Mouse (Mus musculus) MEL (cell line): Measurements from ENCODE around the gene Asprv1. TPM values are rescaled to one million over a fixed set of nuclear protein-coding genes. Genes with fewer than 3 reads are reported as not detected.
A peak's percentile ranks its signal among the peaks of the same experiment; 100 is the strongest.

Experiments used
- DNase-seq: peaks from one replicate; pipeline ENCODE4 v3.0.0; 2011; ENCODE audit warnings: low read depth, low spot score
- H3K27ac ChIP-seq: 2 replicates; pipeline ENCODE4 v1.5.1; 2012; ENCODE audit warnings: low read depth, mild to moderate bottlenecking, control low read depth, low read length, moderate library complexity; ENCODE audit not compliant: control insufficient read depth
- H3K27me3 ChIP-seq, 2 experiments: fragments of 150-350 bp in 1 of 2; sonication (generic) in 1 of 2; 2 replicates each; pipeline ENCODE4 v1.6.1; 2012; ENCODE audit warnings: low read length in 2 of 2, mild to moderate bottlenecking in 2 of 2, improper control_type of control experiment in 1 of 2, moderate library complexity in 1 of 2; ENCODE audit not compliant: insufficient read depth in 2 of 2, control insufficient read depth in 1 of 2
- H3K36me3 ChIP-seq, 2 experiments: 2 replicates each; pipeline ENCODE4 v1.6.1; 2012 to 2014; ENCODE audit warnings: low read length in 2 of 2, improper control_type of control experiment in 1 of 2, inconsistent platforms in 1 of 2, mild to moderate bottlenecking in 1 of 2; ENCODE audit not compliant: insufficient read depth in 2 of 2, control insufficient read depth in 1 of 2
- H3K4me1 ChIP-seq, 2 experiments: fragments of 150-350 bp in 1 of 2; sonication (generic) in 1 of 2; 2 replicates each; pipeline ENCODE4 v1.6.1; 2012; ENCODE audit warnings: low read length in 2 of 2, improper control_type of control experiment in 1 of 2, mild to moderate bottlenecking in 1 of 2; ENCODE audit not compliant: insufficient read depth in 2 of 2, control insufficient read depth in 1 of 2
- H3K4me3 ChIP-seq, 2 experiments: fragments of 150-350 bp in 1 of 2; sonication (generic) in 1 of 2; 2 replicates each; pipeline ENCODE4 v1.5.1; 2012; ENCODE audit warnings: low read depth in 2 of 2, low read length in 2 of 2, mild to moderate bottlenecking in 2 of 2, moderate library complexity in 2 of 2, control low read depth in 1 of 2, improper control_type of control experiment in 1 of 2; ENCODE audit not compliant: control insufficient read depth in 1 of 2, insufficient read depth in 1 of 2
- H3K79me2 ChIP-seq: 2 replicates; pipeline ENCODE4 v1.6.1; 2012; ENCODE audit warnings: mild to moderate bottlenecking, low read length, moderate library complexity; ENCODE audit not compliant: control insufficient read depth, poor library complexity, insufficient read depth
- H3K9ac ChIP-seq: 2 replicates; pipeline ENCODE4 v1.6.1; 2012; ENCODE audit warnings: low read depth, mild to moderate bottlenecking, control low read depth, low read length, moderate library complexity; ENCODE audit not compliant: control insufficient read depth, poor library complexity, severe bottlenecking
- H3K9me3 ChIP-seq: fragments of 150-350 bp; sonication (generic); replicated peaks from 2 replicates; pipeline ENCODE4 v1.6.1; 2012; ENCODE audit warnings: mild to moderate bottlenecking, low read length, improper control_type of control experiment, moderate library complexity; ENCODE audit not compliant: insufficient read depth
- BHLHE40 ChIP-seq: IDR thresholded peaks from 2 replicates; pipeline ENCODE4 v1.6.1; 2012; ENCODE audit warnings: low read depth, mild to moderate bottlenecking, inconsistent platforms, low read length, improper control_type of control experiment, borderline replicate concordance
- CHD1 ChIP-seq: IDR thresholded peaks from 2 replicates; pipeline ENCODE4 v1.6.1; 2012; ENCODE audit warnings: low read depth, mild to moderate bottlenecking, inconsistent platforms, low read length, improper control_type of control experiment
- CTCF ChIP-seq, 3 experiments: IDR thresholded peaks in 2 of 3; conservative IDR thresholded peaks in 1 of 3; 2 replicates each; pipeline ENCODE4 v1.5.1; 2011 to 2012; ENCODE audit warnings: low read length in 3 of 3, low read depth in 2 of 3, mild to moderate bottlenecking in 2 of 3, improper control_type of control experiment in 1 of 3, inconsistent platforms in 1 of 3, mixed read lengths in 1 of 3, moderate library complexity in 1 of 3; ENCODE audit not compliant: control insufficient read depth in 1 of 3, insufficient read depth in 1 of 3, poor library complexity in 1 of 3, severe bottlenecking in 1 of 3
- E2F4 ChIP-seq: IDR thresholded peaks from 2 replicates; pipeline ENCODE4 v1.6.1; 2011; ENCODE audit warnings: low read depth, low read length, improper control_type of control experiment, borderline replicate concordance
- ELF1 ChIP-seq: IDR thresholded peaks from 2 replicates; pipeline ENCODE4 v1.6.1; 2014; ENCODE audit warnings: low read depth, mild to moderate bottlenecking, inconsistent platforms, low read length, improper control_type of control experiment, moderate library complexity
- EP300 ChIP-seq, 2 experiments: IDR thresholded peaks; 2 replicates each; pipeline ENCODE4 v1.6.1; 2011; ENCODE audit warnings: improper control_type of control experiment in 2 of 2, low read length in 2 of 2, low read depth in 1 of 2, mild to moderate bottlenecking in 1 of 2
- GATA1 ChIP-seq: IDR thresholded peaks from 2 replicates; pipeline ENCODE4 v1.6.1; 2011; ENCODE audit warnings: low read depth, low read length, improper control_type of control experiment
- JUND ChIP-seq: IDR thresholded peaks from 2 replicates; pipeline ENCODE4 v1.6.1; 2011; ENCODE audit warnings: low read depth, mild to moderate bottlenecking, improper control_type of control experiment, low read length
- KAT2A ChIP-seq: conservative IDR thresholded peaks from 2 replicates; pipeline ENCODE4 v1.6.1; 2012; ENCODE audit warnings: low read depth, low read length, improper control_type of control experiment, inconsistent platforms
- MAX ChIP-seq: IDR thresholded peaks from 2 replicates; pipeline ENCODE4 v1.6.1; 2011; ENCODE audit warnings: low read length, improper control_type of control experiment
- MEF2A ChIP-seq: IDR thresholded peaks from 2 replicates; pipeline ENCODE4 v1.6.1; 2014; ENCODE audit warnings: low read depth, mild to moderate bottlenecking, inconsistent platforms, low read length, improper control_type of control experiment; ENCODE audit not compliant: poor library complexity, insufficient replicate concordance, severe bottlenecking; ENCODE audit errors: extremely low read depth
- MXI1 ChIP-seq: IDR thresholded peaks from 2 replicates; pipeline ENCODE4 v1.6.1; 2011; ENCODE audit warnings: mild to moderate bottlenecking, low read depth, low read length, improper control_type of control experiment
- POLR2A ChIP-seq, 2 experiments: IDR thresholded peaks; 2 replicates each; pipeline ENCODE4 v1.6.1; 2011 to 2012; ENCODE audit warnings: low read length in 2 of 2, mild to moderate bottlenecking in 2 of 2, control low read depth in 1 of 2, improper control_type of control experiment in 1 of 2, low read depth in 1 of 2, moderate library complexity in 1 of 2; ENCODE audit not compliant: control insufficient read depth in 1 of 2, insufficient read depth in 1 of 2, poor library complexity in 1 of 2
- POLR2AphosphoS2 ChIP-seq: IDR thresholded peaks from 2 replicates; pipeline ENCODE4 v1.6.1; 2011; ENCODE audit warnings: low read length, improper control_type of control experiment
- POLR2AphosphoS5 ChIP-seq: IDR thresholded peaks from 2 replicates; pipeline ENCODE4 v1.6.1; 2012; ENCODE audit warnings: low read depth, borderline replicate concordance, mild to moderate bottlenecking, inconsistent platforms, low read length, moderate library complexity, mixed read lengths
- RAD21 ChIP-seq: IDR thresholded peaks from 2 replicates; pipeline ENCODE4 v1.6.1; 2011; ENCODE audit warnings: mild to moderate bottlenecking, low read depth, low read length, improper control_type of control experiment
- RCOR1 ChIP-seq: IDR thresholded peaks from 2 replicates; pipeline ENCODE4 v1.6.1; 2012; ENCODE audit warnings: low read depth, mild to moderate bottlenecking, inconsistent platforms, low read length, improper control_type of control experiment
- SMC3 ChIP-seq: IDR thresholded peaks from 2 replicates; pipeline ENCODE4 v1.6.1; 2011; ENCODE audit warnings: low read depth, low read length, improper control_type of control experiment
- TAL1 ChIP-seq: IDR thresholded peaks from 2 replicates; pipeline ENCODE4 v1.6.1; 2012; ENCODE audit warnings: mild to moderate bottlenecking, inconsistent platforms, low read length, moderate library complexity, mixed read lengths
- TBP ChIP-seq: IDR thresholded peaks from 2 replicates; pipeline ENCODE4 v1.8.0; 2011; ENCODE audit warnings: low read depth, low read length, improper control_type of control experiment
- TCF12 ChIP-seq: IDR thresholded peaks from 2 replicates; pipeline ENCODE4 v1.6.1; 2014; ENCODE audit warnings: low read depth, mild to moderate bottlenecking, inconsistent platforms, low read length, improper control_type of control experiment, moderate library complexity
- USF1 ChIP-seq: IDR thresholded peaks from 2 replicates; pipeline ENCODE4 v1.6.1; 2014; ENCODE audit warnings: low read depth, mild to moderate bottlenecking, inconsistent platforms, low read length, improper control_type of control experiment, moderate library complexity
- USF2 ChIP-seq, 2 experiments: IDR thresholded peaks; 2 replicates each; pipeline ENCODE4 v1.6.1; 2011 to 2012; ENCODE audit warnings: improper control_type of control experiment in 2 of 2, low read length in 2 of 2, borderline replicate concordance in 1 of 2, inconsistent platforms in 1 of 2, low read depth in 1 of 2, mild to moderate bottlenecking in 1 of 2; ENCODE audit not compliant: insufficient read depth in 1 of 2
- ZC3H11A ChIP-seq: IDR thresholded peaks from 2 replicates; pipeline ENCODE4 v1.6.1; 2012; ENCODE audit warnings: low read depth, mild to moderate bottlenecking, inconsistent platforms, low read length, improper control_type of control experiment
- ZKSCAN1 ChIP-seq: IDR thresholded peaks from 2 replicates; pipeline ENCODE4 v1.6.1; 2012; ENCODE audit warnings: low read depth, mild to moderate bottlenecking, inconsistent platforms, low read length, improper control_type of control experiment, moderate library complexity
- ZNF384 ChIP-seq: IDR thresholded peaks from 2 replicates; pipeline ENCODE4 v1.6.1; 2012; ENCODE audit warnings: low read depth, mild to moderate bottlenecking, inconsistent platforms, low read length, improper control_type of control experiment
- polyA plus RNA-seq, 2 experiments: library from polyadenylated mRNA; stranded (reverse) in 1 of 2; unstranded in 1 of 2; fragments of >175 nt in 1 of 2; fragments of >200 nt in 1 of 2; gene quantifications; 2 replicates each; pipeline versions ENCODE4 v1.2.1 to v1.2.4; 2012; ENCODE audit warnings: low replicate concordance in 2 of 2, low read depth in 1 of 2; ENCODE audit not compliant: insufficient read length in 2 of 2, insufficient read depth in 1 of 2, missing spikeins in 1 of 2
- total RNA-seq: library from RNA; depleted of rRNA; stranded (reverse); fragments of 300-350 nt; gene quantifications from 2 replicates; pipeline ENCODE4 v1.2.3, GENCODE M21; 2012

The Asprv1 gene
- total and polyA plus RNA-seq, 3 experiments, result not detected

- TF ChIP-seq MEF2A, result no peak
- TF ChIP-seq KAT2A, result no peak
- TF ChIP-seq ZNF384, result peak; percentile 79
- no peak; the same call in 1 of the 2 replicates for TF ChIP-seq BHLHE40
- TF ChIP-seq MAX, result peak; percentile 95
- TF ChIP-seq USF2 (IDR thresholded peaks at IDR 0.05; ENCODE audit: borderline replicate concordance in 1 of 2, insufficient read depth in 1 of 2, low read depth in 1 of 2, low read length in 2 of 2), result peak in 1 of 2 experiments; percentile 37; a peak in 1 of 4 replicates
- peak; percentile 17; the same call in 1 of the 2 replicates for TF ChIP-seq CHD1
- TF ChIP-seq SMC3, result no peak
- TF ChIP-seq USF1, result peak; percentile 81
- peaks cover 0 to 19% of the 10 kb centered on the region in 2 experiments; a peak in 2 of 4 replicates for H3K36me3 ChIP-seq
- peak overlapping the region; percentile 84 for H3K9ac ChIP-seq
- peak overlapping the region; percentile 99 for H3K27ac ChIP-seq
- no peaks in the 10 kb centered on the region for H3K27me3 ChIP-seq
- H3K9me3 ChIP-seq, result no peaks in the 10 kb centered on the region
- peaks cover 10 to 27% of the 10 kb centered on the region in 2 experiments for H3K4me1 ChIP-seq
- H3K79me2 ChIP-seq, result peaks cover 3% of the 10 kb centered on the region
- peak overlapping the region; percentile 35 to 51; a peak in 3 of 4 replicates for H3K4me3 ChIP-seq
- DNase-seq, result peak; percentile 66
Observed at GRCm38 (mm10) chr6:86665076-86665475, 37.1 kb downstream of the Asprv1 start.

GRCm38 (mm10) chr6:86665560-86666307 is 37.8 kb downstream of the Asprv1 start:
- no peaks in the 10 kb centered on the region for H3K9me3 ChIP-seq
- H3K36me3 ChIP-seq, result peaks cover 0 to 19% of the 10 kb centered on the region in 2 experiments; a peak in 2 of 4 replicates
- peaks cover 3% of the 10 kb centered on the region for H3K79me2 ChIP-seq
- peak overlapping the region; percentile 99 for H3K27ac ChIP-seq
- peak; percentile 89 for DNase-seq
- H3K4me1 ChIP-seq, result peaks cover 12 to 22% of the 10 kb centered on the region in 2 experiments
- H3K27me3 ChIP-seq, result no peaks in the 10 kb centered on the region
- peak overlapping the region; percentile 49 to 51 for H3K4me3 ChIP-seq
- H3K9ac ChIP-seq, result peak overlapping the region; percentile 84
- no peak for TF ChIP-seq CTCF (IDR thresholded peaks at IDR 0.05 in 2 of 3, conservative IDR thresholded peaks at IDR 0.05 in 1 of 3; ENCODE audit: control insufficient read depth in 1 of 3, insufficient read depth in 1 of 3, low read depth in 2 of 3, low read length in 3 of 3, poor library complexity in 1 of 3, severe bottlenecking in 1 of 3)
- no peak for TF ChIP-seq ZC3H11A
- TF ChIP-seq TBP, result peak; percentile 89
- peak; percentile 25; the same call in 1 of the 2 replicates for TF ChIP-seq CHD1
- TF ChIP-seq MXI1, result peak; percentile 92
- TF ChIP-seq MAX, result peak; percentile 91
- TF ChIP-seq USF1, result no peak
- TF ChIP-seq JUND, result no peak
- no peak for TF ChIP-seq KAT2A
- no peak for TF ChIP-seq E2F4
- 0 out of 2 replicates have a peak, but pooled peaks have one; percentile 12 for TF ChIP-seq ZKSCAN1
- peak; percentile 61 for TF ChIP-seq RCOR1
- no peak for TF ChIP-seq MEF2A
- TF ChIP-seq POLR2A (IDR thresholded peaks at IDR 0.05; ENCODE audit: control insufficient read depth in 1 of 2, insufficient read depth in 1 of 2, low read depth in 1 of 2, low read length in 2 of 2, poor library complexity in 1 of 2), result peak; percentile 14 to 64; a peak in 2 of 4 replicates
- TF ChIP-seq POLR2AphosphoS2, result peak; percentile 26; the same call in 1 of the 2 replicates
- 0 out of 2 replicates have a peak, but pooled peaks have one; percentile 29 for TF ChIP-seq ZNF384
- TF ChIP-seq TCF12, result peak; percentile 52; the same call in 1 of the 2 replicates
- no peak for TF ChIP-seq USF2 (IDR thresholded peaks at IDR 0.05; ENCODE audit: borderline replicate concordance in 1 of 2, insufficient read depth in 1 of 2, low read depth in 1 of 2, low read length in 2 of 2)
- peak; percentile 60 for TF ChIP-seq GATA1
- TF ChIP-seq BHLHE40, result peak; percentile 95
- TF ChIP-seq TAL1, result peak; percentile 49; the same call in 1 of the 2 replicates
- TF ChIP-seq SMC3, result peak; percentile 36
- TF ChIP-seq ELF1, result no peak
- TF ChIP-seq POLR2AphosphoS5, result no peak
- TF ChIP-seq RAD21, result no peak; the same call in none of the 2 replicates
- peak; percentile 59 to 61 for TF ChIP-seq EP300 (IDR thresholded peaks at IDR 0.05; ENCODE audit: low read depth in 1 of 2, low read length in 2 of 2)
